Mouse (Mus musculus) heart, embryonic 16.5 days (tissue): ENCODE results near the gene Cdh24. TPM values are rescaled to one million over a fixed set of nuclear protein-coding genes. Genes with fewer than 3 reads are reported as not detected.

Experiments used
- ATAC-seq: fragments of 200-750 bp; cut with Nextera tagmentation; replicated peaks from 2 replicates; pipeline ENCODE4 v1.8.0; 2017; ENCODE audit warnings: moderate number of reproducible peaks; ENCODE audit not compliant: insufficient read depth, low FRiP score; ENCODE audit errors: extremely low read depth
- H3K27ac ChIP-seq: fragments of 300-500 bp; sonication (generic); 2 replicates; pipeline ENCODE4 v1.5.1; 2014; ENCODE audit warnings: mild to moderate bottlenecking, low read length, control low read depth, moderate library complexity
- H3K27me3 ChIP-seq: fragments of 300-500 bp; sonication (generic); 2 replicates; pipeline ENCODE4 v1.6.1; 2014; ENCODE audit warnings: low read length, mixed read lengths; ENCODE audit not compliant: control insufficient read depth, insufficient read depth
- H3K36me3 ChIP-seq: fragments of 300-500 bp; sonication (generic); 2 replicates; pipeline ENCODE4 v1.6.1; 2014; ENCODE audit not compliant: control insufficient read depth, insufficient read depth
- H3K4me1 ChIP-seq: fragments of 300-500 bp; sonication (generic); 2 replicates; pipeline ENCODE4 v1.6.1; 2014; ENCODE audit warnings: low read length, mixed read lengths; ENCODE audit not compliant: control insufficient read depth, insufficient read depth
- H3K4me2 ChIP-seq: fragments of 300-500 bp; sonication (generic); 2 replicates; pipeline ENCODE4 v1.6.1; 2014; ENCODE audit warnings: low read depth, mild to moderate bottlenecking, control low read depth, low read length
- H3K4me3 ChIP-seq: fragments of 300-500 bp; sonication (generic); 2 replicates; pipeline ENCODE4 v1.5.1; 2014; ENCODE audit warnings: mild to moderate bottlenecking, control low read depth, low read length
- H3K9ac ChIP-seq: fragments of 300-500 bp; sonication (generic); 2 replicates; pipeline ENCODE4 v1.6.1; 2014; ENCODE audit warnings: low read length, control low read depth
- H3K9me3 ChIP-seq: fragments of 300-500 bp; sonication (generic); replicated peaks from 2 replicates; pipeline ENCODE4 v1.6.1; 2016; ENCODE audit warnings: low read length; ENCODE audit not compliant: control insufficient read depth
- WGBS: fragments of 180-500 bp; shearing (Covaris S2); extraction: QIAGEN DNeasy Blood & Tissue Kit; methylation state at CpG from one replicate; pipeline ENCODE4 v1.1.7; 2014; 5-methylcytosine and 5-hydroxymethylcytosine counted together
- microRNA counts: library from miRNA; unstranded; fragments of <30 nt; microRNA quantifications from one replicate; lab custom pipeline; 2016
- microRNA-seq: library from miRNA; unstranded; fragments of <30 nt; microRNA quantifications from one replicate; pipeline ENCODE4, GENCODE M21; 2017
- polyA plus RNA-seq: library from polyadenylated mRNA; unstranded; fragments of >200 nt; fragmentation: Nextera tagmentation; extraction: Ambion mirVana; gene quantifications from 2 replicates; pipeline ENCODE4 v1.2.1, GENCODE M21; 2015

The Cdh24 gene
- polyA plus RNA-seq, 1 experiment from 2014 or later: 1.4 TPM

DNA sequence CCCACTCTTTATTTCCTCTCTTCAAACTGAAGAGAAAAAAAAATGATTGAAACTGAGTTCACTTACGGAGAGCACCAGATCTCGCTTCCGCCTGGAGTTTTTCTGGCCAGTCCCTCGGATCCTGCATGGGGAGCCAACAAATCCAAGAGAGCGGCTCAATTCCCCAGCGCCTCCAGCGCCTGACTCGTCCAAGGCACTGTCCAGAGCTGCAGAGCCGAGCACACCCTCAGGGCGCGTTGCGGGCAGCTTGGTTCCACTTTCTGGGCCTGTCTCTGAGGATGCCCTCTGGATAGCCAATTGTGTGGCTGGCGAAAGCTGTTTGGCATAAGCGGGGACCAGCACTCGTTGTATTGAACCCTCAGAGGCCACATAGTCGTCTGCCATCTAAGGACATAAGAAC, 50.1 kb downstream of the Cdh24 start:
- Histone ChIP-seq H3K4me2 (no peak overlapping the region), H3K27me3 (no peaks in the 10 kb centered on the region), H3K9me3 (no peaks in the 10 kb centered on the region), H3K4me3 (no peak overlapping the region), H3K4me1 (peaks cover 32% of the 10 kb centered on the region), H3K27ac (no peak overlapping the region), H3K9ac (no peak overlapping the region), H3K36me3 (0 out of 2 replicates have a peak, but pooled peaks cover 3% of the 10 kb centered on the region)
- ATAC-seq: no peak
- 88% methylated on average over 16 of the region's 16 CpGs for WGBS

DNA sequence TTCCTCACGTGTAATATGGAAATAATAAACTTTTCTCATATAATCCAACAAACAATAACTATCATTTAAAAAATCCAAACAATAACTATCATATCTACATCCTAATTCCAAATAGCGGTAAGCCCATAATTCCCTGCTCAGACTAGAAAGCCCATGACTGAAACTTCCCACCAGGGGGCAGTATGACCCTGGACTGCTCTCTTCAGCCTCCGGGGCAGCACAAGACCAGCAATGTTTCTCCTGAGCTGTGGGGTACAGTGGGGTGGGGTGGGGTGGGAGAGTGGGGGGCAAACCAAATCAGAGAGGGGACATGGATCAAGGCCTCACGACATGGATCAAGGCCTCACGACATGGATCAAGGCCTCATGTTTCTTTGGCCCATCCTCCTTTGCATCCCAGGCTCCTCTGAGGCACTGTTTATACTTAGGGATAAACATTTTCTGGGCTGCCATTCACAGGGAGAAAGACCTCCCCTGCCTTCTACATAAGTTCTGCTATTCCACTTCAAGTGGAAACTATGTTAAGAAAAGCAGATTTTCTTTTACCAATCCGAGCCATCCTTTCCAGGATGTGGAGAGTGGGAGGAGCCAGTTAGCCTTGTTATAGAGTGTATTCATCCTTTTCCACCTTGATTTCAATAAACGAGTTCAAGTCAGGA, 57.4 kb downstream of the Cdh24 start:
- Histone ChIP-seq H3K4me2 (no peak overlapping the region), H3K4me1 (peaks cover 6% of the 10 kb centered on the region), H3K27ac (no peak overlapping the region), H3K27me3 (no peaks in the 10 kb centered on the region), H3K36me3 (peaks cover 3% of the 10 kb centered on the region; the same call in 1 of the 2 replicates), H3K9ac (no peak overlapping the region), H3K4me3 (no peak overlapping the region), H3K9me3 (no peaks in the 10 kb centered on the region)
- peak; percentile 38; the same call in 1 of the 2 replicates for ATAC-seq
- WGBS: 35% methylated on average over 7 of the region's 7 CpGs

DNA sequence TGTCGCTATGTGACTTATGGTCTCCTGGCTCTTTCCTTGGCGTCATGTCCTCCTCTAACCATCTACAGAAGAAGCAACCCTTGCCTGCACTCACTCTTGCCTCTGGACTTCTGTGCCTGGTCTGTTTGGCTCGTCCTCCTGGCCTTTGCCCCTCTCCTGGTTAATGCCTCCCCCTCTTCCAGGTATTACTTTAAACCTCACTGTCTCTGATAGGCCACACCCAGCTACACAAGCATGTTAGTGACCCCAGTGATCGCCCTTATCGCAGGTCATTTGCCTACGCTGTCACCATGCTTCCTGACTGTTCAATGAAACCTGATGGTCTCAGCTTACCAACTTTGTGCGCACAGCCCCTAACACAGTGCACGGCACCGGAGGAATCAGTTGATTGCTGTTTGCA, 58.6 kb downstream of the Cdh24 start:
- Histone ChIP-seq H3K9me3 (no peaks in the 10 kb centered on the region), H3K4me3 (no peak overlapping the region), H3K9ac (no peak overlapping the region), H3K27me3 (no peaks in the 10 kb centered on the region), H3K36me3 (peaks cover 3% of the 10 kb centered on the region; the same call in 1 of the 2 replicates), H3K4me1 (peaks cover 4% of the 10 kb centered on the region; the same call in 1 of the 2 replicates), H3K4me2 (no peak overlapping the region), H3K27ac (no peak overlapping the region)
- 91% methylated on average over 9 of the region's 9 CpGs for WGBS
- no peak for ATAC-seq

MicroRNAs within 50 kb of the gene (microRNA counts, 519-probe panel; counts per million panel counts)
- not detected for microRNA mmu-miR-686 (lab: Ali Mortazavi, UCI)

Small RNA genes within 50 kb of the gene (microRNA-seq; reads per million reads assigned to microRNA genes)
- gene Mir686 (not detected), gene Mir6948 (0.59 reads per million)

Other genes starting within 250 kb of the Cdh24 start
- gene Slc7a7, start 223.6 kb downstream of the Cdh24 start, polyA plus RNA-seq: 8.6 and 12.3 TPM in 2 replicates
- 191 and 212 TPM in 2 replicates for gene Mrpl52, start 214.5 kb downstream of the Cdh24 start, polyA plus RNA-seq
- gene Mmp14, start 209.8 kb downstream of the Cdh24 start, polyA plus RNA-seq: 89.5 and 99.5 TPM in 2 replicates
- gene Lrp10, start 177.2 kb downstream of the Cdh24 start, polyA plus RNA-seq: 45.8 and 52.0 TPM in 2 replicates
- gene Rem2, start 165.3 kb downstream of the Cdh24 start, polyA plus RNA-seq: 0.59 and 2.2 TPM in 2 replicates
- 55.3 and 57.8 TPM in 2 replicates for gene Prmt5, start 123.8 kb downstream of the Cdh24 start, polyA plus RNA-seq
- 39.7 and 47.0 TPM in 2 replicates for gene Haus4, start 86.7 kb downstream of the Cdh24 start, polyA plus RNA-seq
- 24.9 and 25.5 TPM in 2 replicates for gene Ajuba, start 63.8 kb downstream of the Cdh24 start, polyA plus RNA-seq
- gene 4931414P19Rik, start 35.4 kb downstream of the Cdh24 start, polyA plus RNA-seq: 6.7 and 7.8 TPM in 2 replicates
- 358 and 367 TPM in 2 replicates for gene Psmb5, start 23.3 kb downstream of the Cdh24 start, polyA plus RNA-seq
- 9.5 and 22.3 TPM in 2 replicates for gene Psmb11, start 19.9 kb downstream of the Cdh24 start, polyA plus RNA-seq
- not detected in 2 replicates for gene Gm17606, start 412 bp downstream of the Cdh24 start, polyA plus RNA-seq
- 42.8 and 49.8 TPM in 2 replicates for gene 1700123O20Rik, start 44.9 kb upstream of the Cdh24 start, polyA plus RNA-seq
- 69.1 and 73.5 TPM in 2 replicates for gene Acin1, start 45.6 kb upstream of the Cdh24 start, polyA plus RNA-seq
- 0.17 and 0.18 TPM in 2 replicates for gene Gm29776, start 57.5 kb upstream of the Cdh24 start, polyA plus RNA-seq
- gene Cebpe, start 70.8 kb upstream of the Cdh24 start, polyA plus RNA-seq: not detected in 2 replicates
- 3.2 and 4.0 TPM in 2 replicates for gene Slc7a8, start 140.6 kb upstream of the Cdh24 start, polyA plus RNA-seq
- gene Rnf212b, start 172.8 kb upstream of the Cdh24 start, polyA plus RNA-seq: not detected in 2 replicates
- gene Homez, start 229.6 kb upstream of the Cdh24 start, polyA plus RNA-seq: 4.9 and 6.4 TPM in 2 replicates
- 0.59 and 1.4 TPM in 2 replicates for gene Ppp1r3e, start 236.2 kb upstream of the Cdh24 start, polyA plus RNA-seq
- gene Bcl2l2, start 242.0 kb upstream of the Cdh24 start, polyA plus RNA-seq: 3.3 and 4.3 TPM in 2 replicates
- gene Gm20521, start 242.1 kb upstream of the Cdh24 start, polyA plus RNA-seq: not detected in 2 replicates